Mouse (Mus musculus): ENCODE data around the gene Nin.

Gene Nin

DNA sequence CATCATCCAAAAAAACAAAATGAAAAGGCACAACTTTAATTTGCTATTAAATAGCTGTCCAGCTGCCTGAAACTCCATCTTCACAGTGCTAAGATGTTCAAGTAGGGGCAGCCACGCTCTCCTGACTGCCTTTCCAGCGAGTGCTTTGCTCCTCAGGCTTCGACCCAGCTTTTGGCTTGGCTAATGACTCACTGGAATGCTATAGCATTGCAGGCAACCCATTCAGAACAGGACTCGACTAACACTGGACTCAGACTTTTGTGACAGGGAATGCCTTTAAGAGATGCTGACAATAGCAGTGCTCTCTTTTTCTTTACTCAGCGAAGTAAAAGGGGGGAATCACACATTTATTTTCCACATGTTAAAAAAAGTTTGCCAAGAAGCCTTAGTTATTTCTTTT is 101.8 kb downstream of the Nin start:
- no peak for DNase-seq (ENCODE audit: low spot score)

DNA sequence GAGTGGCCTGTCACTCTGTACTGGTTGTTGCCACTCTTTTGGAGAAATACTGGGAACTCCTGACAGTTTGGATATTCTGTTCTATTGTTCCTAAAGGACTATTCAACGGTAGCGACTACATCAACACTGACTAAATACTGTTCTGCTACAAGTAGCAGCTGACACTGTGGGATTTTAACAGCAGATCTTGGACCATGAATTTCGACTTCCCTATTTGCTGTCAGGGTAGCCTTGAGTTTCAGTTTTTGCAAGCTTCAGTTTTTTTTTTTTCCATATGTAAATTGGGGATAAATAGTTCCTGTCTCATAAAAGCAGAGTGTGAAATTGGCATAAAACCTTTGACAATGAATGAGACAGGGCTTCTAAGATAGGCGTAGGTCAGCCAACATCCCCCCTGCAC is 103.2 kb downstream of the Nin start:
- DNase-seq (ENCODE audit: low spot score), result no peak

DNA sequence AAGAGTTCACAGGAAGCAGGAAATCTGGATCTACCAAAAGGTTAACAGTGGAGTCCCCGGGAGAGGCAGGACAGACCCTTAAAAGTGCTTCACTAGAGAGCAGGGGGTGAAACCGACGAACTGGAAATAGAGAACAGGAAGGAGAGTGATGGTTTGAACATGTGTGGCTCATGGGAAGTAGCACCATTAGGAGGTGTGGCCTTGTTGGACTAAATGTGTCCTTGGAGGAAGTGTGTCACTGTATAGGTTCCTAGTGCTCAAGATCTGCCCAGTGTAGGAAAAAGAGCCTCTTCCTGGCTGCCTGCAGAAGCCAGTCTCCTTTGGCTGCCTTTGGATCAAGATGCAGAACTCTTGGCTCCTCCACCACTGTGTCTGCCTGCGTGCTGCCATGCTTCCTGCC is 108.4 kb downstream of the Nin start:
- DNase-seq (ENCODE audit: low spot score), result no peak

DNA sequence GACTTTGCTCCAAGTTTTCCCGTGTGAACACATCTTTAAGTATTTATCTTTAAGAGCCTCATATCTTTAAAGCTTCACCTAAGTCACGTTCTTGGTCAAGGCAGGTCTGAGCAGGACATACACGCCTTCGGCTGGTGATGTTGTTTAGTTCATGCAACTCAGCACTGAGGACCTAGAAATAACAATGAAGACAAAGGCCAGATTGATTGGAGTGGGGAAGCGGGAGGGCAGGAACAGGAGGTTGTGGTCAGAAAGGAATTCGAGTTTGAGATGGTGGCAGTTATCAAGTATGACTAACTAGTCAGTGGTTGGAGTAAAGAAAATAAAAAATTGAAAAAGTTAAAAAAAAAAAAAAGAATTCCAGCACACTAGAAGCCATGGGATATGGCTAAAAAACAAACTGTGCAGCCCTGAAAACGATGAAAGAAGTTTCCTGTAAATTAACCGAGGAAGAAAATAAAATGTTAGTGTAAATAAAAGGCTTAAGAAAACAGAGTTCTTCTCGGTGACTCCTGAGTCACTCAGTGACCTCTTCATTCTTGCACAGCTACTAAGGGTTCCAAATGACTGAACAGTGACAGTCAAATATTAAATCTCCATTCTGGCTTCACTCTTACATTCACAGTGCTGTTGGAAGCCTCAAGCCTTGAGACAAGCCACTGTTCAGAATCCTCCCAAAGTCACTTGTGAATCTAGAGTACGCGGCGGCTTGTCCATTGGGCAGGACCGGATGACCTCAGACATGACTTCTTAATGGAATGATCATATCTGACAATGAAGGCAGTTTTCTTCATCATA is 115.1 kb downstream of the Nin start:
- no peak for DNase-seq (ENCODE audit: low spot score)

DNA sequence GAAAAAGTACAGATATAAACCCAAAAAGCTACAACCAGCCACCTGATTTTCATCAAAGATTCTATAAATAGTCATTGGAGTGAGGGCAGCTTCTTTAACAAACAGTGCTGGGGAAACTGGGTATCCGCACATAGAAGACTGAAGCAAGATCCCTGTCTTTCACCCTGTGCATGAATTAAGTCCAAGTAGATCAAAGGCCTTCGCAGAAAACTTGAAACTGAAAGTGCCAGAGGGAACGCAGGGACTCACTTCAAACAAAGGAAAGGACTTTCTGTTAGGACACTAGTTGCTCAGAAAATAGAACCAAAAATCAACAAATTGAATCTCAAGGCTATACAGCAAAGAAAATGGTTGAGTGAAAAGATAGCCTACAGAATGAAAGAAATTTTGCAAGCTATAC is 118.1 kb downstream of the Nin start:
- DNase-seq (ENCODE audit: low spot score), result no peak

DNA sequence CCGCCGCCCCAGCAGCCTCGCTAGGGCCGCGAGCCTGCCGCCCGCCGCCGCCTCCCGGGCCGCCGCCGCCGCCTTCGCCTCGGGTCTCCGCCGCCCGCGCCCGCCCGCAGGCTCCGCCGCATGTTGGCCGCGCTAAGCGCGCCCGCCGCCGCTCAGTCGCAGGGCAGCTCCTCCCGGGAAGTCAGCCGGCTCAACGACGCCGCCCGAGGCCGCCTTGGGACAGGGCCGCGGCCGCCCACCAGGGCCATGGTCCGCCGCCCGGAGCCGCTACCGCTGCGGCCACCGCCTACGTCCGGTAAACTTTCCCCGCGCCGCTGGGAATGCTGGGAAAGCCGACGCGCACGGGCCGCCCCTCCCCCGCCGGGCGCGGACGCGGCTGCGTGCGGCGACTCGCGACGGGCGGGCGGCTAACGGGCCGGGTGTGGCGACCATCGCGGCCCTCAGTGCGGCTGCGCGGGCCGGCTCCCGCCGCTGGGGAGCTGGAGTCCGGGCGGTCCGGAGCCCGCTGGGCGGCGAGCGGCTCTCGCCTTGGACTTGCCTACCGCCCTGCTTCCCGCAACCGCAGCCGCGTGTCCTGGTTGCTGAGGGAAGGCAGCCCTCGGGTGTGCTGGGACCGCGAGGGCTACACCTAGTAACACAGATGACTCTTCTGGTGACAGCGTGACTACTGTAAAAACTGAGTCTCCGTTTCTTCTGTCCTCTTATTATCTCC is 126.6 kb downstream of the Nin start, which contains the start of gene Sav1:
Gene Sav1 (minus strand): TSS at position 217 of the 712 bp plus-strand sequence.
- peak; percentile 87 for DNase-seq (ENCODE audit: low spot score)

DNA sequence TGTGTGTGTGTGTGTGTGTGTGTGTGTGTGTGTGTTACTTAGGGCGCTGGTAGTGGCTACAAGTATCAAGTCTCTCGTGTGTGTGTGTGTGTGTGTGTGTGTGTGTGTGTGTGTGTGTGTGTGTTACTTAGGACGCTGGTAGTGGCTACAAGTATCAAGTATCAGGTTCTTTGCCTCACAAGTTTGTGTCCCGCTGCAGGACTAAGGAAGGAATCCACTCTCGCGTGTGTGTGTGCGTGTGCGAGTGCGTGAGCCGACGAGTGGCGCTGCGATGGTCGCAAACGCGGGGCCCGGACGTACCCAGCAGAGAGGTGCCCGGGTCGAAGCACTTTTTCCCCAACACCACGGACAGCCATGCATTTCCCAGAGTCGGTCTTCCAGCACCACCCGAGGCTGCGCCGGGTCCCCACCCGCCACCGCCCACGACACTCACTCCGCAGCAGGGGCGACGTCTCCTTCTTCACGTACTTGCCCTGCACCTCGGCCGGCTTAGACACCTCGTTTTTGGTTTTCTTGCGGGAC is 127.2 kb downstream of the Nin start:
- DNase-seq (ENCODE audit: low spot score), result peak; percentile 51

DNA sequence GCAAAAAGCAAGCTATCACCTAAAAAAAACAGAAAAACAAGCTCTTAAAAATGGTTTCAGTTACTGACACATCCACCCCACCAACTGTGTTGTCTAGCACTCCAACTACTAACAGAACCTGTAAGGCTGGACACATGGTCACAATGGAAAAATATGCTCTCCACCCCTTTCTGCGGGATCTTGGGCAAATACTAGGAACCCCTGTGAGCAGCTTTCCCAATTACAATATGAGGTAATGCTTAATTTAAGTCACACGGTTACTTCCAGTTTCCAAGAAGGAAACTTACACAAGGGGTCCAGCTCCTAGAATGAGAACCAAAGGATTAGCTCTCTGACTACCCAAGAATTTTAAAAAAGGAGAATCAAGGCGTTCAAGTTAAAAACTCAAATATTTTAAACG is 128.0 kb downstream of the Nin start:
- peak; percentile 20 for DNase-seq (ENCODE audit: low spot score)

DNA sequence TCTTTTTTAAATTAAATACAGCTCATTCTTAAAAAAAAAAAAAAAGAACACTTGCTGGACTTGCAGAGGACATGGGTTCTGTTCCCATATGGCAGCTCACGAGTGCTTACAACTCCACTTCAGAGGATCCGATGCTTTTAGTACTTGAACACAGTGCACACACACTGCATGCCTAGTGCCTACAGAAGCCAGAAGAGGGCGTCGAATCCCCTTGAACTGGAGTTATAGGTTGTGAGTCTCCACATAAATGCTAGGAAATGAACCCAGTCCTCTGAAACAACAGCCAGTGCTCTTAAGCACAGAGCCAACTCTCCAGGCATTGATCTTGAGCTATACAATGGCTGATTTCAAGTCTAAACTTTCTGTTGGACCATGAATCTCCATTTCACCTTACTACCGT is 130.6 kb downstream of the Nin start:
- peak; percentile 39 for DNase-seq (ENCODE audit: low spot score)

DNA sequence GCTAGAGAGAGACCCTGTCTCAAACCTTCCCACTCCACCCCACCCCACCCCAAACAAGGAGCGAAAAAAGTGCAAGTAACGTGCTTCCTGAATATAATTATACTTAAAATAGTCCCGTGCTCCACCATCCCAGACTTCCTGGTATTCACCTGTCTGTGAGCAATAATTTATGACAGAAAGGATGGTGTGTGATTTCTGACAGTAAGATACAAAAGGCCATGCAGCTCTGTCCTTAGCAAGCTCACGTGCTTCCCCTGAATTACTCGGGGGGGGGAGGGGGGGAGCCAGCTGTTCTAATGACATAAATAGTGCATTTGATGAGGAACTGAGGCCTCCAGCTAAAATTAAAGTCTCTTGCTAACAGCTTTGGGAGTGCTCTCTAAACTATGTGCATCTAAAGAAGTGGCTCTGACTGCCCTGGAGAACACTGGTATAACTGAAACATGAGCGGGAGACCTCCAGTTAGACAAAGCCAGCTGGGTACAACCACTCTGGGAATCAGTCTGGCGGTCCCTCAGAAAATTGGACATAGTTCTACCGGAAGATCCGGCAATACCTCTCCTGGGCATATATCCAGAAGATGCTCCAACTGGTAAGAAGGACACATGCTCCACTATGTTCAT is 136.0 kb downstream of the Nin start:
- DNase-seq (ENCODE audit: low spot score), result no peak

DNA sequence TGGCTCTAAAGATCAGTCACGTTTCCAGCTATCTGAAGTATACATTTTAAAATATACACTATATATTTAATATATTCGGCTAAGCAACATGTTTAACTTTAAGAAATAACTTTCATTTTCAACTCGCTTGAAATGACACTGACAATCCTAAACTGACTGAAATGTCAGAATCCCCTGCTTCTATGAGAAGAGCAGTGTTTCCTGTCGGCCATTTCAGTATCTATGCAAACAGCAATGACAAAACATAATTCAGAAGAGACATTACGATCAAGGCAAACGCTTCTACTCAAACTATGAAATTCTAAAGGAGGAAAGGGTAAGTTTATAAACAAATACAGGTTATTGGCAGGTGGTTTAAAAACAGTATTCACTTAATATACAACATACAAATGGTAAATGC is 136.8 kb downstream of the Nin start:
- DNase-seq (ENCODE audit: low spot score), result no peak

DNA sequence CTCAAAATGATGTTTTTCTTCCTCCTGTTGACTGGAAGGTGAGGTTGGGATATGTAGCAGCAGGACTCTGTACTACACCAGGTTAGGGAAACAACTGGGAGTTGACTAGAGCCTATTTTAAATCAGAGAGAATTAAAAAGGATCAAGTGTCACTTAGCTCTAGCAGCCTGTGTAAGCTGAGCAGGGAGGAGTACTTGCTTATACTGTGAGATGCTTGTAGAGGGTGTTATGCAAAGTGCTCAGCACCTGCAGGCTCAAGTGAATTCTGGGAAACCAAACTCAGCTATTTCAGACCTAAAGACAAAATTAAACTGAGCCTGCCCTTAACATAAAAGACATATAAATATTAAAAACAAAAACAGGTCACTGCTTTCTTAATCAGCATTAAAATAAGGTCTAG is 139.9 kb downstream of the Nin start:
- DNase-seq (ENCODE audit: low spot score), result no peak

DNA sequence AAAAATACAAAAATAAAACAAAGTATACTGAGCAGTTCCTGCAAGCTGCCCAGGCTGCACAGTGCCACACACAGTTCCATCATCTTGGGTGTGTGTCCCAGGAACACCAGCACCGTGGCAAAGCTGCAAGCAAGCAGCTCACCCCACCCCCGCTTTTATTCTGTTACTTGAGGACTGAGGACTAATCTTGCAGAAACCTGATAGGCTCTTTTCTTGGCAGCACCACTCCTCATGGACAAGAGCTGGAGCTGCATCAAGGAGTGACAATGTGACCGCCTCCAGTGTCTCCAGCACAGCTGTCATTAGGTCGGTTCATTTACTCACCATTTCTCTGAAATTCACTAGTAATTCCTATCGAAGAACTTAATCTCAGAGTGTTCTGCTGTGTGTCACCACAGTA is 145.4 kb downstream of the Nin start:
- DNase-seq (ENCODE audit: low spot score), result no peak

DNA sequence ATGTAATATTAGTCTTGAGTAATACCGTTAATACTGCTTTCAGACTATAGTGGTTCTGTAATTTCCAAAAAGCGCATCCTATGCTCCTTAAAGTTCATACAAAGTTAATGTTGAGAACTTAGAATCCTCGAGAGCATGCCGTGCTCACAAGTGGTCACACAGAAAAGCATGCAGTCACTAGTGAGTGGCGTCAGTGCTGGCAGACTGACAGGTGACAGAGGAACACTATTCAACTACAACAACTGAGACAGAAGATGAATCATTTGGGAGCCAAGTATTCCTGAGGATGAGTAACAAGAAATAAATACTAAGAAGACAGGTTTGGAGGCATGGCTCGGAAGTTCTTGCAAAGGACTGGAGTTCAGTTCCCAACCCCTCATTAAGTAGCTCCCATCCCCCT is 146.4 kb downstream of the Nin start:
- no peak for DNase-seq (ENCODE audit: low spot score)

DNA sequence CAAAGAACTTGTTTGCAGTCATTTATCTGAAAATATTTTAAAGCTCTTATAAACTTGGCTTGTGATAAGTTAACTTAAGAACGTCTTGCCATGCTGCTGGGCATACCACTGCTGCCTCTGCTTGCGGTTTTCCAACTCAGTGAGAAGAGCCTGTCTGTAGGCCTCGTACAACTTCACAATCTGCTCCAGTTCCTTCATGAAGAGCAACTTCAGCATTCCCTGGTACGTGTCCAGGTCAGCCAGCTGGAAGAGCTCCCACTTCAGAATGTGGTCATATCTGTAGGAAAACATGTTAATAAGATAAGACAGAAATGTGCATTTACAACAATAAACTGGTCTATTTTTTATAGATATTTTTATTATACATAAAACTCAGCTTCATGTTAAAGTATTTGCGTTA is 147.4 kb downstream of the Nin start:
- no peak for DNase-seq (ENCODE audit: low spot score)

DNA sequence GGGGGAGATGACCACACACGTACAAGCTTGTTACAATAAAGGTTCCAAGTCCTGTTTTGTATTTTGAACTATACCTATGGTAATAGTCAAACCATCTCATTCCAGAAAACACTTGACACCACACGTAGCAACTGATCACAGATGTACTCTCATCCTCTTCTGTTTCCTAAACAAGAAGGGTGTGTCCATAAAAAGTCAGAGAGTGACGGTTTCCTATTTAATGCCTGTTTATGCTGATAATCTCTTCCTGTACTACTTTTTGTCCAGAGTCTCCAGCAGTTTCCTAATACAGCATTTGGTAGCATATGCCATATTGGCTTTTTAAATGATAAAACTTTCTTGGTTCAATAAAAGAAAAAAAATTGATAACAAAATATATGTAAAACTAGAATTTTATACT is 147.9 kb downstream of the Nin start:
- no peak for DNase-seq (ENCODE audit: low spot score)

DNA sequence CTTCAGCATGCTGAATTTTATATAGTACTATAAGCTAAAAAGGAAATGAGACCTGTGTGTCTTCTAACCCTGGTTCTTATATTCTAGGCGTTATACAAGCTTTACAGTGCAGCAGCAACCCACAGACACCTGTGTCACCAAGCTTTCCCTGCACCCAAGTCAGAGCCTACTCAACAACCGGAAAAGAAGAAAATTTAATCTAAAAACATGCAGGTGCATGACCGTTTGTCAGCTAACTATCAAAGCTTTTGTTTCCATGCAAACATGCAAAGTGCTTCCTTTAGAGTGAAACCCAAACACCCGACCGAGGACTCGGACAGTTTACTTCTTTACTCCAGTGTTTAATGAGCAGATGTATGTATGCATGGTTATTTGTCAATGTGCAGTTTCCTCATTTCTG is 150.4 kb downstream of the Nin start:
- no peak for DNase-seq (ENCODE audit: low spot score)

DNA sequence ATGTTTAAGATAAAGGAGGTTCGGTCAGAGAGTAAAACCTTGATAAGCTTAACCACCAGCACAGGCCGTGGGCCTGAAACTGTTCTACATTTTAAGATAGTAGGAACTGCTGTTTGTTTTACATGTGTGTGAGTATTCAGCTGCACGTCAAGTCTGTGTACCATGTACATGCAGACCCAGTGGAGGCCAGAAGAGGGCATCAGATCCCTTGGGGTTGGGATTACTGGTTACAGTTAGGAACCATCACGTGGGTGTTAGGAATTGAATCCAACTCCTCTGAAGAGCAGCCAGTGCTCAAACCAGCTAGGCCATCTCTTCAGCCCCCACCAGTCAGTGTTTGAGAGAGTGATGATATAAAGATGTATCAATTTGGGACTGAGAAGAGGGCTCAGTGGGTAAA is 151.0 kb downstream of the Nin start:
- peak; percentile 42 for DNase-seq (ENCODE audit: low spot score)
